Mouse (Mus musculus) adrenal gland, postnatal 4 days (tissue): Measurements from ENCODE around the gene Cd300a. TPM values are rescaled to one million over a fixed set of nuclear protein-coding genes. Genes with fewer than 3 reads are reported as not detected.

ENCODE experiments used
- DNase-seq, 2 experiments: peaks; one replicate each; pipeline ENCODE4 v3.0.0; 2021 to 2022; ENCODE audit warnings: low spot score in 2 of 2, mixed read lengths in 2 of 2
- total RNA-seq, 2 experiments: library from RNA; stranded (reverse); gene quantifications; 2 replicates each; pipeline ENCODE4 v1.2.3; 2021

The Cd300a gene
- total RNA-seq, 2 experiments from 2014 or later = 1.9 to 3.3 TPM

DNA sequence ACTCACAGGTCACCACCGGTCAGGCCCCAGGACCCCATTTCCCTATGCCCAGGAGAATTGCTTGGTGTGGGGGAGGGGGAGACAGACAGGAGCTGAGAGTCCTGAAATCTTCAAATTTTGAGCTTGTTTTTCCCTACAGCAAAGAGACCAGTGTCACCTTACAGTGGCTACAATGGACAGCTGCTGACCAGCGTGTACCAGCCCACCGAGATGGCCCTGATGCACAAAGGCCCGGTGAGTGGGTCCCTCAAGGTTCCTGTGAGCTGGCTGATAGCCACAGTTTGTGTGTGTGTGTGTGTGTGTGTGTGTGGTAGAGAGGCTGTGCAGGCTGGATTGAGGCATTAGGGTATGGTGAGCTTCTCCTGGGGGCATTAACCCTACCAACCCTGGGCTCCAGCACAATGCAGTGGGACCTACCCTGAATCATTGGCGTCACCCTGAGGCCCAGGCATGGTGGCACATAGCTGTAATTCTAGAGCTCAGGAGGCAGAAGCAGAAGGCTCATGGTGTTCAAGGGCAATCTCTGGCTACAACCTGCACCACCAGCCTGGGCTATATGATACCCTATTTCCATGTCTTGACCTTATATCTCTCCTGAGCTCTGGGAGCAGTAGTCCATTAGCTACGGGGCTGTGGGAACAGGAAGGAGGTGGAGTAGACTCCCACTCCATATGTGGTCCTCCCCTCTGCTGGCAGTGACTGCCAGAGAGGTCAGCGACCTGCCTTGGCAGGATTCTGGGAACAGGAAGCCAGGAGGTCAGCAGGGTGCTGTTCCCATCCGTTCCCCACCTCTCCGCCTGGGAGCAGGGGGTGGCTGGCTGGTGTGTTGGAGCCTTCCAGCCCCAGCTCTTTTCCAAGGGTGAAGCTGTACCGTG, 23.1 kb upstream of the Cd300a start:
- no peak for DNase-seq

DNA sequence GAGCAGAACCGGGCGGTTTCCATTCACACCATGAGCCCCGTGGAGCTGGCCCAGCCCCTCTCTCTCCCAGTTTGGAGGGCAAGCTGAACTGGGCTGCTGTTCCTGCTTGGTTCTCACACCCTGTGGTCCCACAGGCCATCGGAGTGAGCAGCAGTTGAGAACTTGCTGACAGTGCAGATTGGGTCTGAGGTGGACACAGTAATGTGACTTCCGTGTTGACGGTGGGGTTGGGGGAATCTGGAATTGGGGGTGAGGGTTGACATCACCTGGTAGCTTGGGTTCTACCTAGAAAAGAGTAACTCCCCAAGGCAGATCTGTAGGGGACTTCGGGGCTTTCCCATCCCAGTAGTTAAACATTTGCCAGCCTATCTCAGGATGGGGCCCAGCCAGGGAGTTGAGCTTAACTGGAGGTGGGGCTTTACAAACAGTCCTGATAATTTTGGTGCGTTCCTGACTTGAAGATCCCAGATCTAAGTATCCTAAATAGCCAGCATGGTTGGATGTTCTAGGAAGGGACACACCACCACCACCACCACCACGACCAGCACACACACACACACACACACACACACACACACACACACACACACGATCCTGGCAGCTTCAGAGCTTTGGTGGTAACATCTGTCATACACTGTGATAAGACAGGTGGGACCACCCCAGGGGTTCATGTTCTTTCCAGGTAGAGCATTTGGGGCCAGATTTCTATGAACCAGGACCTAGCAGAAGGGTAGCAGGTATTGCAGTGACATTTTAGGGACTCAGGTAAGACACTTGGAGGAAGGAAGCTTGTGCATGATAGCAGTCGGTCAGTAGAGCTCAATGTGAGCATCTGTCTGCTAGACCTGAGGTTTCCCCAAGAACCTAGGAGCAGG, 22.2 kb upstream of the Cd300a start:
- no peak for DNase-seq

DNA sequence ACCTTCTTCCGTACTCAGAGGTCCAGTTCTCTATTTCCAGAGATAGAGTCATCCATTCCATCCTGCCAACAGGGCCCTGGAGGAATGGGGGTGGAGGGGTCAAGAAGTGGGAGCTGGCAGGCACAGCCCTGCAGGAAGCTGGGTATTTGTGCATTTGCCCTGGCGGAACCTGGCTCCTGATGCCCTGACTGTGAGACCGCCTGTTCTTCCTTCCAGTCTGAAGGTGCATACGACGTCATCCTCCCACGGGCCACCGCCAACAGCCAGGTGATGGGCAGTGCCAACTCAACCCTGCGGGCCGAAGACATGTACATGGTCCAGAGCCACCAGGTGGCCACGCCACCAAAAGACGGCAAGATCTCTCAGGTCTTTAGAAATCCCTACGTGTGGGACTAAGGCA, 21.6 kb upstream of the Cd300a start:
- no peak for DNase-seq

DNA sequence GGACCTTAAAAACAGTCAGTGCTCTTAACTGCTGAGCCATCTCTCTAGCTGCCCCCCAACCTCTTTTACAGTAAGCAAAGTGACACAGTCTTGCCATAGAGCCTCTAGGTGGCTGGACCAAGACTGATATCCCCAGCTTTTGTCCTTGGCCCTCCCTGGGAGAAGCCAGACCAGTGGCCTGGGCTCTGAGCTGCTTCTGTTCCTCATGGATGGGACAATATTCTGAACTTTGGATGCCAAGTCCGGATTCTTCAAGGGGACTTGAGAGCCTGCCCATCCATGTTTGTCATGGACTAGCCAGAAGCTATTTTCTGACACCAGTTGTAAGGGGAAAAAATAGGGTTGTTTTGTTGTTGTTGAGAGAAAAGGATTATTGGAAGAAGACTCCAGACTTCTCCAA, 20.1 kb upstream of the Cd300a start:
- no peak for DNase-seq

DNA sequence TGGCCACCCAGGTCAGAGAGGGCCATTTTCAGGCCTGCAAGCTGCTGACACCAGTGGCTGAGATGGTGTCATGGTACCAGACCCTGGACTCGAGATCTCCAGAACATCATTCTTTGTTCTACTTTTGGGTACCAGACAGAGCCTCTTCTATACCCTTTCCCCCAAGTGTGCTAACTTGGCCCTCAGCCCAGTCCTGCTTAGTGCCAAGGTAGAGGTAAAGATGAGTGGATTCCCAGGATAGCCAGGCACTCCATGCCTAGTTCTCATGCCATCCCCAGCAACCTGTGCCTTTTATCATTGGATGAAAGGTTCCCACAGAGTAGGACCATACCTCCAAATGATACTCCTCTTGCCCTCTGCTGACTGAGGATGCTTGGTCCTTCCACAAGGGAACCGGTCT, 18.3 kb upstream of the Cd300a start:
- no peak for DNase-seq

DNA sequence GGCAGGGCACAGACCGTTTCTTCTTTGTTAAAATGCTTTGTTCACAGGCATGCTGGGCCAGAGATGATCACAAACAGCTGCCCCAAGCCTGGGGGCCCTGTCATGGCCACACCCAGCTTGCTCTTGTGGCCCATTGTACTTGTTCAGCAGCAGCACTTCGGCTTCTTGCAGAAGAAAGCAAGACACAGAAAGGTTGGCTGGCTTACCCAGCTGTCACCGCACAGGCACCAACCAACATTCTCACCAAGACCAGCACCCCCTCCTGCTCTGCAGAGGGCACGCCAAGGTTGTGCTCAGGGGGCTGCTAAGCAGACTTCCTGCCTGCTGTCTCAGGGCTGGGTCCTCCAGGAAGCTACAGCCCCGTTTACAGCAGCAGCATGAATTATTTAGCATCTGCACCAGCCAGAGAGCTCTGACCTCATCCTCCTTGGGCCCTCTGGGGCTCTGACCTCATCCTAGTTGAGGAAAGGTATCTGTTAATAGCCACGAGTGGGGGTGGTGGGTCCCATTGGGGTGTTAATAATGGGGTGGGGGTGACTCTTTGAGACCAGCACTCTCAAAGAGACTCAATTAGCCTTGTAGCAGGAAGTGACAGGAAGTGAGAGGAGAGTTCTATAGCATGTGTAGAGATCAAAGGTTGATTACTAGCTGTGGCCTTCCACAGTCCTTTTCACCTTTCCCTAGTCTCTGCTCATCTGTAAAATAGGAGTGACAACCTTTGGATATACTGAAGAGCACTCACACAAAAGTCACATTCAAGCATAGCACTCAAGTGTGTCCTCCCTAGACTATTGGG, 16.6 kb upstream of the Cd300a start:
- DNase-seq = no peak

DNA sequence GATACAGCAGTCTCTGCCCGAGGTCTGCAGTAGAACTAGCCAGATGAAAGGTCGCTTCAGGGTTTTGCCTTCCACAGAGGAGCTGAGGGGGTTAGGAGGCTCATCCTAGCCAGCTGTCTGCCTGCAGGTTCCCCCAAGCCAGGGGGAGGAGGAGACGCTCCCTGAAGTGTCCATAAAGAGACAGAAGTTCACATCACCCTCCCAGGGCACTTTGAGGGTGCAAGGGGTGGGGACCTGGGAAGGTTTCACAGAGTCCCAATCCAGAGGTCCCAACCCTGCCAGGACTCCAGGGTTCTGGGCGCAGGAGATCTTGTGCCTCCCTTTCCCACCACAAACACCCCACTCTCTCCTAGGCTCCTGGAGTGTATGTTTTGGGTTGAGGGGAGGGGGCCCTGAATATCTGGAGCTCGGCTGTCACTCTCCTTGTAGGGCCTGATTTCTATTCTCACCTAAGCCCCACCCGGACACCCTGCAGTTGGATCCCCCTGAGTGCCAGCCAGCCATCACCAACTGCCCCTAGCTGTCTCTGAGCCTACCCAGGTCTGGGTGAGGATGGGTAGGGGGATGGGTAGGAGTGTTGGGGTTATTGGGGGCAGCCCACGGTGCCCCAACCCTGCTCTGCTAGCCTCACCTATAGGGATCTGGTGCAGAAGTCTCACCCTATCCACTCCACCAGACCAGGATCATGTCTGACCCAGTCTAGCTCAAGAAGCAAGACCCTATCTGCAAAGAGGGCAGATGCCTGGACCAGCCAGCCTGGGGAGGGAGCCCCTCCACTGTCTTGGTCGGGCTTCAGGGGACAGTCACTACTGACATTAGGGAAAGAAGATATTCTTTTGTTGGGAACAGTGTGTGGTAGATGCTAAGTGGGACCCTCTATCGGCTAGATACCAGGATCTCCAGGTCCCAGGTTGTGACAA, 15.4 kb upstream of the Cd300a start:
- DNase-seq = no peak

DNA sequence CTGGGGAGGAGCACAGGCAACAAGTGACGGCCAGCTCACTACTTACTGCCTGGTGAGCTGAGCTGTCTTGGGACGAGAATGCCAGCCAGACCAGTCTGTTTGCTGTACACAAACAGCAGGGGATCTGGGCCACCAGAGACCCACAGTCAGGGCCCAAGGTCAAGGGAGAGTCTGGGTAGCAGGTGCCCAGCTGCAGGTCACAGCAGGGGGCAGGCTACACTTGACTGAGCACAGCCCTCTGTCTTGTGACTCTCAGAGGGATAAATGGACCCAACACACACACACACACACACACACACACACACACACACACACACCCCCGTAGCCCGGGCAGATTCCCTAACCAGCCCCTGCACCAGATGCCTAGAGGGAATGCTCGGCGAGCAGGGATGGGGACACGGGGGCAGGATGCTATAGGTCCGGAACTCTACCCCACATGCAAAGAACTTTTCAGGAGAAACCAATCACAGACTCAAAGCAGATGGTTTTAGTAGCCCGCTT, 14.5 kb upstream of the Cd300a start:
- DNase-seq = no peak

DNA sequence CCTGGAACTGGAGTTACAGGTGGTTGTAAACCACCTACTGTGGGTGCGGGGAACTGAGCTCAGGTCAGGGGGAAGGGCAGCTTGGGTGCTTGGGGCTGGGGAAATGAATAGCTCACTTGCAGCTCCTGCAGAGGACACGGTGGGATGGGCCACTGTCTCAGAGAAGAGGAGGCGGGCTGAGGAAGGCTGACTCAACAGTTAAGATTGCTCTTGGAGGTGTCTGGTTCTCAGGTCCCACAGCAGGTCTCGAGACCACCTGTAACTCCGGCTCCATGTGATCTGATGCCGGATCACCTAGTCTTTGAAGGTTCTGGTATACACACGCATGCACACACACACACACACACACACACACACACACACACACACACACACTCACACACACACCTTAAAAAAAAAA, 13.7 kb upstream of the Cd300a start:
- DNase-seq = no peak

DNA sequence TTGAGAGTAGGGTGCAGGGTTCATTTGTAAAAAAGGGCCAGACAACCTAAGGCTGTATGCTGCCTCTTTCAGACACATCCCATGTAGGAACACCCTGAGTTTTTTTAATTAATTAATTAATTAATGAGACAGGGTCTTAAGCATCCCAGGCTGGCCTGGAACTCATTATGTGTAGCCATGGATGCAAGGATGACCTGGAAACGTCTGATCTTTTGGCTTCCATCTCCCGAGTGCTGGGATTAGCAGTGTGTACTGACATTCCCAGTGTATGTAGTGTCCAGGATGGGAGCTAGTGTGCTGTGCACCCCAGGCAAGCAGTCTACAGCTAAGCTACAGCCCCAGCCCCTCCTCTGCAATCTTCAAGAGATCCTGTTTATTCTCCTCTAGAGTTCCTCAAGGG, 13.2 kb upstream of the Cd300a start:
- no peak for DNase-seq

DNA sequence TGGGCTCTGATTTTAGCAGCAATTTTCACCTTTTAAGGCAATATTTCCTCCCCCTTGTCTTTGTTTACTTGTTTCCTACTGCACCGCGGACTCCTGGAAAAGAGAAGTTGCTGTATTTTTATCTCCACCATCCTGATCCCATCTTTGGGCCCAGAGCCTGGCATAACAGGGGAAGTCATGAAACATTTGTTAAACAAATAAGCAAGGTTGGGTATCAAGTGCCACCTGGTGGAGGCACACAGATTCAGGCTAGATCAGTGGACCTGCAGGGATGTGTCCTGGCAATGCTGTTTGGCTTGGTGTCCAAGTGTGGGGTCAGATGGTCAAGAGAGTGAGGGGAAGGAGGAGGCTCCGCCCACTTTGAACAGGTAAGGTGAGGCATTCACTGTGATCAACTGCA, 12.7 kb upstream of the Cd300a start:
- DNase-seq = peak in 1 of 2 experiments; percentile 34

DNA sequence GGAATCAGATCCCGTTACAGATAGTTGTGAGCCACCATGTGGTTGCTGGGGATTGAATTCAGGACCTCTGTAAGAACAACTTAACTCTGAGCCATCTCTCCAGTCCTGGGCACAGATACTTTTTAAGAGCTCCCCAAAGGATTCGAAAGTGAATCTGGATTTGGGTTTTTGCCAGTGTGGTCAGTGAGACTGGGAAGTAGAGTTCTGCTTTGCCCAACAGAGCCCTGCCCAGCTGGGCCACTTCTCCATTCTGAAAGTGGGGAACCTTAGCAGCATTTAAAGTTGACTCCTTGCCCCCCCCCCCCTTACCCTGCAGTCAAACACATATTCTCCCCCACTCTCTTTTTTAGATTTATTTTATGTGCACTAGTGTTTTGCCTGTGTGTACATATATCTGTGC, 10.2 kb upstream of the Cd300a start:
- DNase-seq = no peak

DNA sequence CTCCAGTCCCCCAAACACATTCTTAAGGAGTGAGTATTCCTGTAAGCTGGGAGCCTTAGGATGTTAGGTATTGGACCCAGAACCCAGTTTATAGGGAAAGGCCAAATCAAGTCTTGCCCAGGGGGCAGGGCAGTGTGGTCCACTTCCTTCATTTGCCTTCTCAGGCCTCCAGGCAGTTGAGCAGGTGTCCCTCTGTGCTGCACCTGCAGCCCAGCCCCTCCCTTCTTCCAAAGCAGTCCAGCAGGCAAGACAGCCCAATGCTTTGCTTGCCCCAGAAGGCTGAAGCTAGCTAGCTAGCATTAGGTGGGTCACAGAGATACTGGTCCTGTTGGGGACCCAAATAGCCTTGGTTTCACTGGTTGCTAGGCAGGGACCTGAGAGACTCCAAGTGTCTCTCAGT, 9.7 kb upstream of the Cd300a start:
- no peak for DNase-seq

DNA sequence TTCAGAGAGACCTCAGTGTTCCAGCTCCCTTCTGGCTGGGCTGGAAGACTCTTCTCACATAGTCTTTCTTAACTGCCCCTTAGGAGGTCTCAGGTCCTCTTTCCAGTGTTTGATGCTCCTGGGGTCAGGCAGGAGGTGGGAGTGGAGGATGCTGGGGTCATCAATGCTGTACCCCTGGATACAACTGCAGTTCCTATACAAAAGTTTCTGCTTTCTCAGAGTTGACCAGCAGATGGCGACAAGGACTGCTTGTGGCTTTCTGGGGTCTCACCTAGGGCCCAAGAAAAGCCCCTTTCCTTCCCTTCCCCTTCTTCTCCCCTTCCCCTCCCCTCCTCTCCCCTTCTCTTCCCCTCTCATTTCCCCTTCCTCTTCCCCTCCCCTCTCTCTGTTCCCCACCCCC, 9.3 kb upstream of the Cd300a start:
- no peak for DNase-seq

DNA sequence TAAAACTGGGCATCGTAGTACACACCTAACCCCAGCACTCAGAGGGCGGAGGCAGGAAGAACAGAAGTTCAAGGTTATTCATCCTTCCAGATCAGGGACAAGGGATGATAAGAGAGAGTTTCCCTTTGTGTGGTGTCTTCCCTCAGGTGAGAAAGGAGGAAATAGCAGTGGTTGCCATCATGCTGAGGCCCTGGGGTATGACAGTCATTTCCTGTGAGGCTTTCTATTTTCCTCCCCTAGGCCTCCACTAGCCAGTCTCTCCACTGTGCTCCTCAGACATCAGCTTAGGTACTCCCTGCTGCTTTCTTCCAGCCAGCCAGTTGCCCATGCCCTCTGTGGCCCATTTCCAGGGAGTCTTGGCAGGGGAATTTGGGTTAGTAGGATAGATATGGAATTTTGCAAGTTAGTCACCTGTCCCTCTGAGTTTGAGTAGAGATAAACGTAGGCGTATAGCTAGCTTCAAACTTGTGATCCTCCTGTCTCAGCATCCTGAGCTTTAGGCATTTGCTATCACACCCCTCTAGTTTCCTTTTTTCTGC, 6.5 kb upstream of the Cd300a start:
- no peak for DNase-seq

DNA sequence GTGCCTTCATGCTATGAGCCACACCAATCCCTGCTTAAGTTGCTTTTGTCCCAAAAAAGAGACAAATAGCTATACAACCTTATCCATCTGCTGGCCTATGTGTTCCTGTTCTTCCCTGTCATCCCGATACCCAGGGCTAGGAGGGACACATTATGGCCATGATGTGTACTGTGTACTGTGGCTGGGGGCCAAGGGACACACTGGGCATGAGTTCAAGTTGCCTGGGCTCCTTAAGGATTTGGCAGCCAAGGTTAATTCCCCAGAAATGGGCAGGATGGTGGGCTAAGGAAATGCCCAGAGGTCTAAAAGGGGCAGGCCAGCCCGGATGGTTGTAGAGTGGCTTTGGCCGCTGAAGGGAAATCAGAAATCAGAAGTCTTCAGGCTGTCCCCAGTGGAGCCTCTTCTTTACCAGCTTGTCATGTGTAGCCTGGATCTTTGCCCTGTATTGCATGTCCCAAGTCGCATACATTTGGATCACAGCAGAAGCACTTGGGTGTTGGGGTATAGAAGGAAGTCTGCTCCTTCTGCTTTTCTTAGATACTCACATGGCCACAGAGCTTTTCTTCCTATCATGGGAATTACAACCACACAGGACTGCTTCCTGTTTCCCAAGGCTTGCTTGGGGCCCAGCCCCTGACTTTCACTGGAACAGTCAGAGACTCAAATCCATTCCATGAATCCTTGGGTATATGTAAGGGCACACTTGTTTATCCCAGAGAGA, 5.3 kb upstream of the Cd300a start:
- no peak for DNase-seq

DNA sequence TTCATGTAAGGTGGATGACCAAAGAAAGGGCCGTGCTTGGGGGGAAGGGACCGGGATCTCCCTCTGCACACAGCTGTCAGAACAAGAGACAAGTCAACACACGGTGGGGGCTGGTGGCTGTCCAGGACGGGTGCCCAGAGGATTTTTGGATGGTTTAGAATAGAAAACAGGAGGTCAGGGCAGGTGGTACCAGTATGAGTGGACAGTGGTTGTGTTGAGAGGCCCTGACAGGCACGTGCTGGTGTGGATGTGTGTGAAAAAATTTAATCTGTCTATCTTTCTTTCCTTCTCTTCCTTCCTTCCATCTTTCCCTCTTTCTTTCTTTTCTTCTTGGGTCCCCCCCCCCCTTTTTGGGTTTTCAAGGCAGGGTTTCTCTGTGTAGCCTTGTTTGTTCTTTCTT, 701 bp downstream of the Cd300a start:
- DNase-seq = no peak

DNA sequence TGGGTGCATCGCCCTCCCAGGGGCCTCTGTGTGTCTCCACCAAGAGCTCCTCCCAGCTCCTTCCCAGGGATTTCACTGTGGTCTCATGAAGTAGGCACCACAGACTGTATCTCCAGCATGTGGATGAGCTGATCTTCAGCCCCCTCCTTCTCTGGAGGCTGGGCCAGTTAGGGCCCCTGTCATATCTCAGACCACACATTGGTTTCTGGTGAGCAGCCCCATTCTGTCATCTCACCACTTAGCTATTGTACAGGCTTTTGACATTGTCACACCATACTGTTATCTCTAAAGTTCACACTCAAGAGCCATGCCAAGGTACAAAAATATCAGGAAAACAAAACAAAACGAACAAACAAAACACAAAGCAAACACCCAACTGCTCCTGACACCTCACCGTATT, 6.2 kb downstream of the Cd300a start:
- DNase-seq = no peak

DNA sequence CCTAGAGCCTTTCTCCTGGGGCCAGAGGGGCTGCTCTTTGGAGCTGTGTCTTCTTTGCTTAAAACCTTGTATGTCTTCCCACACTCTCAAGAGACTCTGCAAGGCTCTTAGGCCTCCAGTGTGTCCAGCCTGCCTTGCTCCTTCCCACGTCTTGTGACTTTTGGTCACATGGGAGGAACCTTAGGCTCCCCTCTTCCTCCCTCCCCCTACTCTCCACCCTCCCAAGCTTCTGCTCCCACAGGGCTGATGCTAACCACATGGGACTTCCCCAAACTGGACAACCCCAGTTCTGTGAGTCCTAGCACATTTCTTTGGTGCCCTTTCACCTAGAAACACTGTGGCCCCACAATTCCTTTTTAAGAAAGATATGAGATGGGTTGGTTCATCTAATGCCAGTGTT, 8.2 kb downstream of the Cd300a start:
- DNase-seq = no peak
